Mouse (Mus musculus) midbrain, embryonic 16.5 days (tissue): Measurements from ENCODE around the gene Ppm1n. TPM values are rescaled to one million over a fixed set of nuclear protein-coding genes. Genes with fewer than 3 reads are reported as not detected.

Experiments used
- ATAC-seq: fragments of 200-750 bp; cut with Nextera tagmentation; 2 replicates; pipeline ENCODE4 v1.8.0; 2017; ENCODE audit warnings: moderate TSS enrichment
- H3K27ac ChIP-seq: fragments of 300-500 bp; sonication (generic); 2 replicates; pipeline ENCODE4 v1.5.1; 2014; ENCODE audit warnings: mild to moderate bottlenecking, low read length, mixed read lengths
- H3K27me3 ChIP-seq: fragments of 300-500 bp; sonication (generic); 2 replicates; pipeline ENCODE4 v1.6.1; 2014; ENCODE audit warnings: low read depth, low read length, mixed read lengths; ENCODE audit not compliant: control insufficient read depth, insufficient read depth
- H3K36me3 ChIP-seq: fragments of 300-500 bp; sonication (generic); 2 replicates; pipeline ENCODE4 v1.6.1; 2014; ENCODE audit warnings: mild to moderate bottlenecking, low read length, moderate library complexity, mixed read lengths; ENCODE audit not compliant: control insufficient read depth, insufficient read depth
- H3K4me1 ChIP-seq: fragments of 300-500 bp; sonication (generic); 2 replicates; pipeline ENCODE4 v1.6.1; 2014; ENCODE audit warnings: mild to moderate bottlenecking, low read length, mixed read lengths; ENCODE audit not compliant: control insufficient read depth, insufficient read depth
- H3K4me2 ChIP-seq: fragments of 300-500 bp; sonication (generic); 2 replicates; pipeline ENCODE4 v1.6.1; 2014; ENCODE audit warnings: mild to moderate bottlenecking, low read length, mixed read lengths
- H3K4me3 ChIP-seq: fragments of 300-500 bp; sonication (generic); 2 replicates; pipeline ENCODE4 v1.5.1; 2014; ENCODE audit warnings: low read depth, mild to moderate bottlenecking, low read length, moderate library complexity, mixed read lengths
- H3K9ac ChIP-seq: fragments of 300-500 bp; sonication (generic); 2 replicates; pipeline ENCODE4 v1.6.1; 2014; ENCODE audit warnings: low read depth, low read length, mixed read lengths
- H3K9me3 ChIP-seq: fragments of 300-500 bp; sonication (generic); replicated peaks from 2 replicates; pipeline ENCODE4 v1.6.1; 2014; ENCODE audit warnings: mild to moderate bottlenecking, low read length, mixed read lengths; ENCODE audit not compliant: control insufficient read depth, poor library complexity, severe bottlenecking
- WGBS: fragments of 180-500 bp; shearing (Covaris S2); extraction: QIAGEN DNeasy Blood & Tissue Kit; methylation state at CpG from one replicate; pipeline ENCODE4 v1.1.7; 2014; 5-methylcytosine and 5-hydroxymethylcytosine counted together
- polyA plus RNA-seq: library from polyadenylated mRNA; unstranded; fragments of >200 nt; fragmentation: Nextera tagmentation; extraction: Ambion mirVana; gene quantifications from 2 replicates; pipeline ENCODE4 v1.2.1, GENCODE M21; 2015

Gene Ppm1n
- polyA plus RNA-seq, 1 experiment from 2014 or later, result 1.6 TPM

DNA sequence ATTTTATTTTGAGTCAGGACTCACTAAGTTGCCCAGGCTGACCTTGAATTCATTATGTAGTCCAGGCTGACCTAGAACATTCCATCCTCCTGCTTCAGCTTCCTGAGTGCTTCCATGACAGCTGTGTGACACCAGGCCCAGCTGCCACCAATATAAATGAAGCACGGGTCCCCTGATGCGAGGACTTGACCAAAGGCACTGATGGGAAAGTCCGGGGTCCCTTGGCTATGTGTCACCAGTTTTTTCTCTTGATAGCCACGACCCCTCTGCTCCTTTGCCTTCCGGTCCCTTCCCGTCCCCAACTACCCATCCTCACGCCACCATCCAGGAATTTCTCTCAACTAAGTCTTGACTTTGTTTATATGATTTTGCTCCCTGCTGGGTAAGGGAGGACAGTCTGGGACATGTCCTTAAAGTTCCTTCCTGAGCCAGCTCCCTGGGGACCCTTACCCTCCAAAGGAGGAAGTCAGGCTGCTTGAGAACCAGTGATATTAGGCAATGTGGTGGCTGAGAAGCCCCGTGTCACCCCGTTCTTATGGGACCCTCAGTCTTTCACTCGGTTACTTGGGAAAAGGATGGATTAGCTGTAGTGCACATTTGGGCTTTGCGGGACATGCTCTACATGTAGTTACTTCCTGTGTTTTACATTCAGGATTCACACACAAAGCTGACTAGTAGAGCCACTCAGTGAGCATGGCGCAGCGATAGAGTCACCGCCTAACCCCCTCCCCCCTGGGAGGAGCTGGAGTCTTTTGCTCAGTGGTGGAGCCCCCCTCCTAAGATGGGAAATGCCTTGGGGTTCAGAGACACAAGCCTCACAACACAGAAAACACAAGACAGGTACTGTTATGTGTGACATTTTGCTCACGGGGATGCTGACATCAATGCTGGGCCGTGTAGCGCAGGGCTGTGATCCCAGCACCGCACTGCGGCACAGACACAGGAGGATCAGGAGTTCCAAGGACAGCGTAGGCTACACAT is 52.8 kb downstream of the Ppm1n start:
- Histone ChIP-seq H3K4me2 (peak overlapping the region; percentile 70), H3K4me3 (peak overlapping the region; percentile 62), H3K9me3 (no peaks in the 10 kb centered on the region), H3K4me1 (peaks cover 16% of the 10 kb centered on the region), H3K9ac (peak overlapping the region; percentile 76), H3K36me3 (no peaks in the 10 kb centered on the region; the same call in 1 of the 2 replicates), H3K27ac (peak overlapping the region; percentile 99), H3K27me3 (no peaks in the 10 kb centered on the region)
- WGBS, result 19% methylated on average over 20 of the region's 20 CpGs
- ATAC-seq, result peak; percentile 16

Other genes with a start within 250 kb of the Ppm1n start
- 0.14 and 0.28 TPM in 2 replicates for gene Rsph6a, start 225.4 kb downstream of the Ppm1n start, polyA plus RNA-seq
- 28.4 and 28.7 TPM in 2 replicates for gene Dmwd, start 203.8 kb downstream of the Ppm1n start, polyA plus RNA-seq
- gene Dmpk, start 196.2 kb downstream of the Ppm1n start, polyA plus RNA-seq, result 6.9 and 8.1 TPM in 2 replicates
- 1.5 and 1.6 TPM in 2 replicates for gene Six5, start 185.5 kb downstream of the Ppm1n start, polyA plus RNA-seq
- gene Gm4969, start 161.7 kb downstream of the Ppm1n start, polyA plus RNA-seq, result 8.2 and 9.5 TPM in 2 replicates
- 18.2 and 21.1 TPM in 2 replicates for gene Fbxo46, start 160.2 kb downstream of the Ppm1n start, polyA plus RNA-seq
- 24.9 and 28.8 TPM in 2 replicates for gene Qpctl, start 130.8 kb downstream of the Ppm1n start, polyA plus RNA-seq
- 105 TPM in 2 replicates for gene Snrpd2, start 130.3 kb downstream of the Ppm1n start, polyA plus RNA-seq
- gene Gipr, start 113.9 kb downstream of the Ppm1n start, polyA plus RNA-seq, result 4.0 and 4.8 TPM in 2 replicates
- gene Eml2, start 103.6 kb downstream of the Ppm1n start, polyA plus RNA-seq, result 10.6 TPM in 2 replicates
- gene Gpr4, start 67.5 kb downstream of the Ppm1n start, polyA plus RNA-seq, result 3.4 and 4.5 TPM in 2 replicates
- gene Opa3, start 51.7 kb downstream of the Ppm1n start, polyA plus RNA-seq, result 33.8 and 36.5 TPM in 2 replicates
- 35.5 and 40.9 TPM in 2 replicates for gene Vasp, start 8.2 kb downstream of the Ppm1n start, polyA plus RNA-seq
- gene Rtn2, start 2.6 kb upstream of the Ppm1n start, polyA plus RNA-seq, result 111 and 114 TPM in 2 replicates
- gene Fosb, start 30.0 kb upstream of the Ppm1n start, polyA plus RNA-seq, result 0.06 TPM in 2 replicates
- gene Ercc1, start 64.7 kb upstream of the Ppm1n start, polyA plus RNA-seq, result 80.1 and 82.4 TPM in 2 replicates
- gene Cd3eap, start 79.4 kb upstream of the Ppm1n start, polyA plus RNA-seq, result 24.1 and 24.6 TPM in 2 replicates
- 2.0 and 2.8 TPM in 2 replicates for gene Ppp1r13l, start 79.7 kb upstream of the Ppm1n start, polyA plus RNA-seq
- gene Ercc2, start 101.9 kb upstream of the Ppm1n start, polyA plus RNA-seq, result 28.0 and 29.5 TPM in 2 replicates
- 1.4 and 1.7 TPM in 2 replicates for gene Klc3, start 124.0 kb upstream of the Ppm1n start, polyA plus RNA-seq
- 0.25 and 0.35 TPM in 2 replicates for gene Ckm, start 124.7 kb upstream of the Ppm1n start, polyA plus RNA-seq
- 14.8 and 16.2 TPM in 2 replicates for gene Mark4, start 178.8 kb upstream of the Ppm1n start, polyA plus RNA-seq
- gene Exoc3l2, start 183.3 kb upstream of the Ppm1n start, polyA plus RNA-seq, result 0.12 and 0.45 TPM in 2 replicates
- gene Bloc1s3, start 228.3 kb upstream of the Ppm1n start, polyA plus RNA-seq, result 3.9 and 4.2 TPM in 2 replicates
- gene Trappc6a, start 228.3 kb upstream of the Ppm1n start, polyA plus RNA-seq, result 30.5 and 31.9 TPM in 2 replicates
- gene Nkpd1, start 237.8 kb upstream of the Ppm1n start, polyA plus RNA-seq, result 0.88 and 0.92 TPM in 2 replicates